Mouse (Mus musculus) inflammation-experienced regulatory T-cells, adult 6 months (primary cell): ENCODE measurements around the gene Zxdc. TPM values are rescaled to one million over a fixed set of nuclear protein-coding genes. Genes with fewer than 3 reads are reported as not detected.

Experiments used
- ATAC-seq: one replicate; pipeline ENCODE4 v1.8.0; 2017
- polyA plus RNA-seq, 3 experiments: library from polyadenylated mRNA; unstranded; fragments of 100-300 nt; shearing (Covaris generic); gene quantifications; one replicate each; pipeline ENCODE4 v1.2.1; 2017

Gene Zxdc
- 1 to 10 TPM; 4.5 to 9.6 (median 7.7) TPM for polyA plus RNA-seq

DNA sequence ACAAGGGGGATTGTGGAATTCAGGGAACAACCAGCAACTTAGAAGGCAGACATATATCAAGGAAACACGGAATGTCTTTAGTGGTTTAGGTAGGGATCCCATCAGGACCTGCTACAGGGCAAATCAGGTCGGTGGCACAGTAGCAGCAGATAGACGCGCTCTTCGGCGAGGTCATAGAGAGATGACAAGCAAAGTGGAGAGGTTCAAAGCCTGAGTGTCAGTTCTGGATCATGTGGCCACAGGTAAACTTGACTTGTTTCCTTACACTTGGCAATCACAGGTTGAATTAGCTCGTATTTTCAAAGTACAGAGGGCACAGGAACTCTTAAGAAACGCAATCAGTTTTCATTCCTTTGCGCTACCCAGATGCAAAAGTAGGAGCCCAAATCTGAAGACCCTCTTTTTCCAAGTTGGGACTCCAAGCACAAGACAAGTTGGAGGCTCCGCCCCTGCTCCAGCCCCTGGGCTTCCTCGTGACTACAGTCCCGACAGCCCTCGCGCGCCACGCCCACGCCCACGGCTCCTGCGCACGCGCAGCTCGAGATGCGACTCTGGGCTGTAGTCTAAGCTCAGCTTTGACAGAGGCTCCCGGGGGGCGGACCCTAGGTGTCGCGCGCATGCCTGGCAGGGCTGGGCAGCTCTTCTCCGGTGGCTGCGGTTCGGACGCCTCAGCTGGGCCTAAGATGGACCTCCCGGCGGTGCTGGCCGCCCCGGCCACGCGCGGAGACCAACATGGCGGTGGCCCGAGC lies at the start of gene Zxdc:
Gene Zxdc, plus strand, starts transcription at position 517 of the 749 bp plus-strand sequence.
- peak; percentile 91 for ATAC-seq

DNA sequence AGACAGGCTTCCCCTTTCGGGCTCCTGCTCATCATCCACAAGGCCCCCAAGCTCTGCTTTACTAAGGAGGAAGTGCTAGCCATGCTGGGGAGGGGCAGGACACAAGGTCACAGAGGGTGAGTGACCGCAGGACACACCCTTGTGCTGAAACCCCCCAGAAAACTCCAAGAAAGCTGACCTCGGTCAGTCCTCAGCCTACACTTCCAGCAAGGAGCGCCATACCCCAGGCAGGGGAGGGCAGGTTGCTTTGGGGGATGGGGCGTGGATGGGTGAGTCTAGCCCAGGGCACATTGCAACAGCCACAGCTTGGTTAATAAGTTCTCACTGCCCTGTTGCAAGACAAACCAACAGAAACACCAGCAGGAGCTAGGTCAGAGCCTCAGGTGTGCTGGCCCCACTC lies 48.9 kb upstream of the Zxdc start:
- no peak for ATAC-seq

DNA sequence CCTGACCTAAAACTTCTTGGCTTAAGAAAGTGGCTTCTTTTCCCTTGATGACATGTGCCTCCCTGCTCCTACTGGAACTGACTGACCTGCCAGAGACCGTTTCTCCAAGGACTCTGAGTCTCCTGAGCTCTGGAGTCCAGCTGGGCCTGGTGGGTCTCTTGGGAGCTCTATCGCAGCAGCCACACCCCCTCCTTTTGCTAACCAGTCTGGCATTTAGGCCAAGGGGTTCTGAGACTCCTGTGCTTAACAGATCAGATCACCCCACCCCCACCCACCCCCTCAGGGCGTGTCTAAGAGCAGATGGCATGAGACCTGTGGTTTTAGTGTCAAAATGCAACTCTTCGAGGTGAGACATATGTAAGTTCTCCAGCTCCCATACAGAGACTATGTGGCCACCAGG lies 47.5 kb upstream of the Zxdc start:
- ATAC-seq = no peak

DNA sequence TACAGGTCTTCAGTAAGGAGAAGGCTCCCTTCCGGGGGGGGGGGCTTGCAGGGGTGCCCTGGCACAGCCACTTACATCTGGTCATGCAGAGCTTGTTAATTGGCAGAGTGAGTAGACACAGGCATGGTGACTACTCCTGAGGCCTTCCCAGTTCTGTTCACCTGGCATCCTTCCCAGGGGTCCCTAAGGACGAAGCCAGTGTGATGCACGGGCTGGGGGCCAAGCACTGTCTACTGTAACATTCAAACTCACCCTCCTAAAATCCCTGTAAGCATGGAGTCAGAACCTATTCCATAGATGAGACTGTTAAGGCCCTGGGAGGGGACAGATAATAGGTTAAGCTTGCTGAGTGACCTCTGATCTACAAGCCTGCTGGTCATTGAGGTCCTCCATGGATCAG lies 45.3 kb upstream of the Zxdc start:
- no peak for ATAC-seq

DNA sequence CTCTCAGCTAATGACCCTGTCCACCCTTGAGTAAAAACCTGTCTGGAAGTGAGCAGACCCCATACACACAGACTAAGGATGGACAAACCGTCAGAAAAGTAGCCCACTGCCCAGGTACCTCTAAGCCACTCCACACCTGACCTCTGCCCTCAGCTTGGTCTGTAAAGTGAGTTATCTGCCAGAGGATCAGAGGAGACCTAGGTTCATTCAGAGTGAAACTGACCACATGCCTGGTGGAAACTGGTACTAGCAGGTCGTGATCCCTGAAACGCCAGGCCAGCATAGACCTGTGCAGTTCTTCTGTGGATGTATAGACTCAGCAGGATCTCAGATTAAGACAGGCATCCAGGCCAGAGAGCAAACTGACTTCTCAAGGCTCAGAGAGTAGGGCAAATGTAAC lies 44.8 kb upstream of the Zxdc start:
- ATAC-seq = no peak

DNA sequence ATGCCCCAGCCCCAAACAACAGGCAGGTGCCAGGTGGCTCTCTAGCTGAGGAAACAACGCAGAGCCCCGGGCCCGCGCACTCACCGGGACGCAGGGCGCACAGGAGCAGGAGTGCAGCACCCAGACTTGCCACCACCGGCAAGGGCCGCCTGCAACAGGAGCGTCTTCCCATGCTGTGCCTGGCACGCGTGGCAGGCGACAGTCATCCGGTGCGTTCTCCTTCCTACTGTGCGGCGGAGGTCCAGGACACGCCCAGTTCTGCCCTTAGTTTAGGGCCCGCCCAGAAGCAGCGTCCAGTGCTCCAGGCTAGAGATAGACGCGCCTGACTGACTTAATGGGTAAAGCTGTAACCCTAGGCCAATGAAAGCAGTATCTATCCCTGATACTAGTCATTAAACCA lies 44.3 kb upstream of the Zxdc start, which contains the start of gene Chst13:
Gene Chst13, minus strand, starts transcription at position 195 of the 400 bp plus-strand sequence.
- no peak for ATAC-seq

DNA sequence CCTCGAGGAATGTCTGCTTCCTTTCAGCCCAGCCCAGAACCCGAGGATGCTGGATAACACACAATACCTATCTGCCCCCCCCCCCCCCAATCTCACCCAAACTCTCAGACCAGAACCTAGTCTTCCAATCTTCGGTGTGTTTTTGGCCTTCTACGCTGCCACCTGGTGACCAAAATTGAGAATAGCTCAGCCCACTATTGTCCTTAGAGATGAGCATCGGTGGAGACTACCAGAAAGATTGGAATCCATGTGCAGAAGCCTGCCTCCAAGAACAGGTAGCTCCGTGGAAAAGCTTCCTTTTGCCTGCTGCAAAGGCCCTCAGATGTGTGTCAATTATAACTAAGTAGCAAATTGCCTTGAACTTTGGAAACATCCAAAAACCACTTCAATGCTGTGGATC lies 41.6 kb upstream of the Zxdc start:
- ATAC-seq = no peak

DNA sequence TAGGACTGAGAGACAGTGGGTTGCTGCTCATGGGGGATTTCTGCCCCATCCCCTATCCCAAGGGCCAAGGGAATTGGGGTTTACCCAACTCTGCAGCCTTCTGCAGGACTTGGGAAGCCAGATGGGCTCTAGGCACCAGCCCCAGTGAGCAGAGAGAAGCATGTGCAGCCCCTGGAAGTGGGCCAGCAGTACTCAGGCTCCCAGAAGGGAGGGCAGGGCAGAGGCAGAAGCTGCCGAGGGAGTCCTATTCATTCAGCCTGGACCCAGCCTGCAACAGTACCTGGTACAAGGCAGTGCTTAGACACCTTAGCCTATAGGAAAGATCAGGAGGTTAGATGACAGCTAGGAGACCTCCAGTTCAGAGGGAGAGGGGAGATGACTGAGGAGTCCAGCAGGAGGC lies 39.3 kb upstream of the Zxdc start:
- ATAC-seq = no peak

DNA sequence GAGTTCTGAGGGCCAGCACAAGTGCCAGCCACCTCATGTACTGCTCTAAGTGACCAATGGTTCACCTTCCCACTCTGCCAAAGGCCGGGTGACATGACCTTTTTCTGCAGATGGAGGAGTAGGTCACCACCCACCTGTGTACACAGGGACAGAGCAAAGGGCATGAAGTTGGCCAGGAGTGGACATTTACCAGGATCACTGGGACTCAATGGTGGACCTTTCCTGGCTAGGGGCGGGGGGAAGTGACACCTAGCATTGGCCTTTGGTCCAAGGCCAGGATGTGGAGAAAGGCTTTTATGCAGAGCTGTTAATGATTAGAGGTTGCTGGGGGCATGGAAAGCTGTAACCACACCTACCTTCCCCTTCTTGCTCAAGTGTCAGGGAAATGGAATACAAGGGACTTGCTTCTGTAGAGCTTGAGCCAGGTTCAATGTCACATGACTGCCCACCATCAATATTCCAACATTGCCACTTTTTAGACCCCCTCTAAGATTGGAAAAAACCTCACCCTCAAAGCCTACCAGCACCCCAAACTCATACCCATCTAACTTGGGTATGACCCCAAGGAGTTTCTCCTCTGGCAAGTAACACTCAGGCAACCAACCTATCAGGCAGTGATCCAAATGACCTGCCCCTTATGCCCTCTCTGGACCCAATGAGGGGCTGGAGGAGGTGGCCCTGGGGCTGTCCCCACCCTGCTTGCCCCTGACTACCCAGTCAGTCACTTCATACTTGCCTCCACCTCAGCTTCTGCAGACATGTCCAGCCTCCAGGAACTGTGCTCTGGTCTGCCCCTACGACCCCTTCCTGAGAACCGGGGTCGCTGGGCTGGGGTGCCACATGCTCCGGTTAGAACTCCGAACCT lies 36.5 kb upstream of the Zxdc start, which contains the start of gene Uroc1:
Gene Uroc1, plus strand, starts transcription at position 724 of the 865 bp plus-strand sequence.
- no peak for ATAC-seq

DNA sequence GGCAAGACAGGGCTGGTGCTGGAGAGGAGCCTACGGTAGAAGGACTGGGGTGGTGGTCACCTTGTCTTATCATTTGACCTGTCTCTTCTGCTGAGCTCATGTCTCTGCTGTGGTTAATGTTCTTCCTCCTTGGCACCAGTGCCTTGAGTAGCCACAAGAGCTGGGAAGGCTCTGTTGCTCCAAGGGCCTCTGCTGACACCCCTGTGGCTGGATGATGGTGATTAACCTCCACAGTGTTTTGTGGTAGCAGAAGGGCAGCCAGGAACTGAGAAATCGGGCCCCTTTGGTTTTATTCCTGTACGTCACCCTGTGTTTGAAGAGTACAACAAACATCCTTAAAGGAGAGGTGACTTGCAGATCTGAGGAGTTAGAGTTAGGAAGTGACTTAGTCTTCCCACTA lies 35.0 kb upstream of the Zxdc start:
- ATAC-seq = no peak

DNA sequence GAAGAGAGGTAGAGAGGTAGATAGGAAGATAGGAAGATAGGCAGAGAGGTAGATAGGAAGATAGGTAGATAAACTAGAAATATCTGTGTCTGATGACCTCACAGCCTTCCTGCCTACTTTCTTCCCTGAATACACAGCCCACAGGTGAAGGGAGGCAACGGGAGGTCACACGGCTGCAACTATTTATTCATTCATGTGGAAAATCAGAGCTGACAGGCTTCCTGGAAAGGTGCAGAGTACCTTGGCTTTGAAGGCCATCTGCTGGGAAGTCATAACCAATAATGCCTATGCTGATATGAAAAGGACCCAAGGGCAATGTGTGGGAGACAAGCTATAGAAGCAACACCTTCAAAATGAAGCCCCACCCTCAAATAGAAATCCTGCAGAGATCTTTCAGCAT lies 26.9 kb upstream of the Zxdc start:
- no peak for ATAC-seq

DNA sequence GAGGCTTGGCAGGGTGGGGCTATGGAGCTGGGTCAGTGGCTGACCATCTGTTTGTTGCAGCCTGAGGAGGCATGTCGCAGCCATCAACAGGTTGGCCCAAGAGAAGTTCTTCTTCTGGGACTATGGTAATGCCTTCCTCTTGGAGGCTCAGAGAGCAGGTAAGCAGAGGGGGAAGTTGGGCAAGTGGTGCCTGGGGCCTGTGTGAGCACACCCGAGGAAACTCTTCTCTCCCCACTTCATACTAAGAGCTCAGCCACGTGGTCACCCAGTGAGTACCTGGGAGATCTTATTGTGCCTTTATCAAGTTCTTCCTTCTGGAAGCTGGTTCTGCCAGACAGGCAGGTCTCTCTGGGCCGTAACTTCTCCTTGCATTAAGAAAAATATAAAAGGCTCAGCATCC lies 22.1 kb upstream of the Zxdc start:
- ATAC-seq = no peak

DNA sequence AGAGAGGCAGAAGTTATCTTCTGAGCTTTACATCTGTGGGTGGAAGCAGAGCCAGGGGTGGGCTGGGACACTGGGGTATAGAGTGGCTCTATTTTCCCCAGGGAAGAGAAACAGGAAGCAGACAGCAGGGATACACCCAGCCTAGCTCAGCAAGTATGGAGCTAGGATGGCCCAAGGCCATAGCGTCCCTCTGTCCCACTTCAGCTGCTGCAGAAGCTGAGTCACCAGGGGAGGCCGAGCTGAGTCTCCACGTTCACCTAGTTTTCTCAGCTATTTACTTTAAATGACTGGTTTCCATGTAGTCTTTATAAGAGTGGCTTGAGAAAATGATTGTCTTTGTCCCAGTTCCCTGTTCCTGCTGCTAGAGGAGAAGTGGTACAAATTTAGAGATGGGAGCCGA lies 20.8 kb upstream of the Zxdc start:
- ATAC-seq = no peak

DNA sequence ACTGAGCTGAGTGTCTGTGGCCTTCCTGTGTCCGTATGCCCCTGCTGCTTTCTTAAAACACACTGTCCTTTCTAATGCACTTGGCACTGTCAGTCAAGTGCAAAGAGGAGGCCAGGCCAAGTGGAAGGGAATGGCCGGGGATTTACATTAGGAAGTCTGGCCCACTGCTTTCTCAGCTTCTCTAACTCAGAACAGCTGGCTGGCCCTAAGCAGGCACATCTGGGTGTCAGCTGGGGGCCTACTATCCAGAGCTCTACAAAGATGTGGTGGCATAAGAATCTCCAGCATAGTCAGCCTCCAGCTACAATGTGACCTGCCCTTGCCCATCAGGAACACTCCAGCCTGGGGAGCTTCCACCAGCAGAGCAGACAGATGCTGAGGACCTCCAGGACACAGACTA lies 19.3 kb upstream of the Zxdc start:
- no peak for ATAC-seq

DNA sequence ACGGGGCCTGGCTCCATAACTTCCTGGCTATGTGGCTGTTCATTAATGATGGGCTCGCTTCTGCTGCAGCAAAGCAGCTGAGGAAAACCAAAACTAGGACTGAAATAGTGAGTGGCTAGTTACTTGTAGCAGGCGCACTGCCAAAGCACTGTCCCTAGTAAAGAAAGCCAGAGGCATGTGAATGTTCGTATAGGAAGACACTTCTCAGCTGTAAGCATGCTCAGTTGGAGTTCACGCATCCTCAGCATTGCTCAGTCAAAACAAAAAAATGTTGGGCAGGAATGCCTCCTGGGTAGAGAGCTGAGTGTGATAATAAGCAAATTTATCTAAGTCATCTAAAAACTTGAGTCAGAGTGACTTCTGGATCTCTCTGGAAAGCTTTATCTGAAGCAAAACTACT lies 11.2 kb upstream of the Zxdc start:
- no peak for ATAC-seq

DNA sequence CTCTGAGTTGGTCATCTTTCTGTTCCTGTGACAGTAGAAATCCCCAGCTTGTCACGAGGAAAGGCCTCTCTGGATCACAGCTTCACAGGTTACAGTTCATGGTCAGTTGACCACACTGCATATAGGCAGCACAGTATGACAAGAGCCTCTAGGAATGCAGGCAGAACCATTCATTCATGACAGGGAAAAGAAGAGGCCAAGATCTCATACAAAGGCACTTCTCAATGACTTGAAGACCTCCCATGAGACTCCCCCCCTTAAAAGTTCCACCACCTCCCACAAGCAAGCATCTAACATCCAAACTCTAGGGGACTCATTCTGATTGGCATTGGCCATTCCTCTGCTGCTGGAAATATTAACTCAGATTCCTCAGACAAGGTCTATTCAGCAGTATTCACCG lies 9.8 kb upstream of the Zxdc start:
- no peak for ATAC-seq

DNA sequence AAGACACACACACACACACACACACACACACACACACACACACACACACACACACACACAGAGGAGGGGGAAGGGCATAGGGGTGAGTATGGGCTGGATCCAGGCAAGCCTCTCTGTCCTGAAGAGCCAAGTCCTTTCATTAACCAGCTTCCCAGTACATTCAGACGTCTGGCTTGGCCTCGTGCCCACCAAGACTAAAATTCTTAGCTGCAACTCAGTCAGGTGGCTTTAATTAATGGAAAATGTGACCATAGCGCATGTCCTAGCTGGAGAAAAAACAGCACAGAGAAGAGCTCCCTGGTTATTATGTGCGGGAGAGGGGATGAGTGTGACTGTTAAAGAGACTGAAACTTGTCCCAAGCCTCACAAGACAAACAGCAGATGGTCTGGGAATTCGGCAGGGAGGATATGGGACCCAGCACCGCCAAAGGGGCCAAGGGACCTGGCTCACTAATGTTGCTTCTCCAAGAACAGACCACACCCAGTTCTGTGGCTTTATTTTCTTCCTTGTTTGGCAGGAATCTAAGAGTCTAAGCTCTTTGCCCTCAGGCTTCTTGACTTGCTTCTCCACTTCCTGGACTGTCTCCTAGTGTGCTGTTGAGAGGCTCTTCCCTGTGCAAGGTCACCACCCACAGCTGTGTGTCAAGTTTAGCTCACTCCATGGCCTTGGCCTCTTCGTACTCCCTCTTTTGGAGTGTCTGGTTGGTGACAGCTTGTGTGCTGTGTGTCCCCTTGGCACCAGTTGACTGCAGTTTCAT lies 9.1 kb upstream of the Zxdc start:
- ATAC-seq = no peak

DNA sequence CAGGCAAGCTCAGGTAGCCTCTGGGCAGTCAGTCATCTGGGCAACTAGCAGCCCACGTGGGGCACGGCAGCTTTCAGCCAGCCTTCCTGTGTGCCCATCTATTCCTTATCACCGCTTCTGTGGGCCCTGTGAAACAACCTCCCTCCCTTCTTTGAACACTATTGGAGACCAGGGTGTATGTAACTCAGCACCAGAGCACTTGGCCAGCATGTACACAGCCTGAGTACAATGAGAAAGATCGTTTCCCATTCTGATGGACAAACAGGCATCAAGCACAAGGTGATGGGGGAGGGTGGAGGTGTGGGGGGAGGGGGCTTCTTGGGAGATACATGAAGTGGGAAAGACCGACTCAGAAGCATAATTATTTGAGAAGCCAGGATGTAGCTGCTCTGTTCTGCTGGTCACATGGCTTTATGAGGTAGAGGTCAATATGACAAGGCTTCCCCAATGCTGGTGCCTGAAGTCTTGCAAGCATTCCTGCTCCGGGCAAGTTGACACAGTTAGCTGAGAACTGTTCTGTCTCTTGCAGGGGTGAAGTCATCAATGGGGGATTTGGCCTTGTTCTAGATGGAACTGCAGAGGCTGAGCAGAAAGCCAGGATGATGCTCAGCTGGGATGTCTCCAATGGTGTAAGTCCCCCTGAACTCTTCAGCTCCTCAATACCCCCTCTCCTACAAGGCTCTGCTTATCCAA lies 8.2 kb upstream of the Zxdc start:
- no peak for ATAC-seq

DNA sequence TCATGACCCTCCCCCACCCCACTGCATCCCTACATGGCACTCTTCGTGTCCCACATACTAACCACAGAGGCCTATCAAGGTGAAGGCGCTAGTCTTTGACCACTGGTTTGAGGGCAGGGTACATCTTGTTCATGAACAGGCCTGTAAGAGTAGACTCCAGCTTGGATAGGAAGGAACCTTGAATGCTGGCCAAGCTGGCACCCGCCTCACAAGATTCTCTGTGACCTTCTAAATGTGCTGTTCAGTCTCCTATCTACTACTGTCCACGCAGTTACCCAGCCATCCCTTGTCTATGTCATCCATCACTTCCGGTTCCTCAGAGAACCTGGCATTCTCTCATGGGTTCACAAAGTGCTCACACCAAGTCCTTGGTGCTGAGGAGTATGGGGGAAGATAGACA lies 6.0 kb upstream of the Zxdc start:
- no peak for ATAC-seq

DNA sequence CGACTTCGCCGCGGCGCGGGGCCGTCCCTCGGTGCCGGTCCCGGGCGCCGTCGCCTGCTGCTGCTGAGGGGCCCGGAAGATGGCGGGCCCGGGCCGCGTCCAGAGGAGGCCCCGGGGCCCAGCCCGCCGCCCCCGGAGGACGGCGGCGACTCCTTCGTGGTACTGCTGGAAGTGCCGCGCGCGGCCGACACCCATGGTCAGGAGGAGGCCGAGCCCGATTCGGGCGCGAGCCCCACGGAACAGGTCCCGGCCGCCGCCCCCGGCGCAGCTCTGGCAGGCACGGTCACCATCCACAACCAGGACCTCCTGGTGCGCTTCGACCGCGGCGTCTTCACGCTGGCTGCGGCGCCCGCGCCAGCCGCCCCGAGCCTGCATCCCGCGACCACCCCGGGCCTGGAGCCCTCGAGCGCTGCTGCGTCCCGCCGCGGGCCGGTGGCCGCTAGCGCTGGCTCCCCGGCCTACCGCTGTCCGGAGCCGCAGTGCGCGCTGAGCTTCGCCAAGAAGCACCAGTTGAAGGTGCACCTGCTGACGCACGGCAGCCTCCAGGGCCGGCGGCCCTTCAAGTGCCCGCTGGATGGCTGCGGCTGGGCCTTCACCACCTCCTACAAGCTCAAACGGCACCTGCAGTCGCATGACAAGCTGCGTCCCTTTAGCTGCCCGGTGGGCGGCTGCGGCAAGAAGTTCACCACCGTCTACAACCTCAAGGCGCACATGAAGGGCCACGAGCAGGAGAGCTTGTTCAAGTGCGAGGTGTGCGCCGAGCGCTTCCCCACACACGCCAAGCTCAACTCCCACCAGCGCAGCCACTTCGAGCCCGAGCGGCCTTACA lies 647 bp downstream of the Zxdc start:
- peak; percentile 62 for ATAC-seq

DNA sequence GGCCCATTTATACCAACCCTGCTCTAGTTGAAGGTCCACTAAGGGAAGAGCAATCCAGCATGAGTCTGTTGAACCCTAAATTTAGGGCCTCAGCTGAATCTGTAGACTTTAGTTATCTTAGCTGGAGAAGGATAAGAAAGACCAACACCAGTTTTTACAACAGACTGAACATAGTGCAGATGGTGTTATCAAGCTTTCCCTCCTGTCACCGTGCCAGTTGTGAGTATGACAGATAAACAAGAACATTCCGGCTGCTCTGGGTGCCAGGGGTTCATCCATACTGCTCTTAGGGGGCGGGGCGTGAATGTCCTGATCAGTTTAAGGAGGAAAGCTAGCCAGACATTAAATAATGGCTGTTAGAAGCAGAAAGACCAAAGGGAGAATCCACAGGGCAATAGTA lies 5.4 kb downstream of the Zxdc start:
- ATAC-seq = no peak

DNA sequence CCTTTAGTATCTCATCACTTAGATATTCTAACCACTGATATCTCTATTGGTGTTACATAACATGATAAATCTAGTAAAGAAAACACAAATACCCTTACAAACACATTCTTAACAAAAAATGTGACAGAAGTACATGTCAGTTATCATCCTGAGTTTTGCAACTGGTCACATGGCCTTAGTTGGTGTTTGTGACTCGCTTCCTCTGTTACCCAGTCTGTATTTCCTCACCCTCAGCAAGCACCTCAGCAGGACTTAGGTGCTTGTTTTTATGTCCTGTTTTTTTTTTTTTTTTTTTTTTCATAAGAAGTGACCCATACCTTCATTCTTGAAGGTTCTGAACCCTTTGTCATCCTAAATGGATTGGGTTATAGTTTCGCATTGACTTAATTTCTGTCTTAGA lies 8.4 kb downstream of the Zxdc start:
- ATAC-seq = no peak
